22 mouse cellular contexts compared by ENCODE assay signal in genomic region chr3:89292303-89292702, GRCm38 (mm10). TPM values are rescaled to one million over a fixed set of nuclear protein-coding genes. Genes with fewer than 3 reads are reported as not detected.
DNase-seq lines count a peak whose midpoint lies in the region; ATAC-seq and TF ChIP-seq lines count a peak whose summit lies in the region.
"Had no signal": no experiment of that assay in that cellular context is flagged by ENCODE, and none has a peak within 500 bp of the region (broad histone marks: within the 10 kb centered on the region; RNA-seq: fewer than 3 reads in every experiment).

No protein-coding gene starts in this region.

- DNase-seq in liver, adult 2 months (ENCODE audit: extremely low read depth, low read depth, low spot score) = no peak
- DNase-seq in liver = no peak
- DNase-seq in MEL (ENCODE audit: low read depth, low spot score) = no peak
- DNase-seq in thymus, postnatal 14 days = peak; percentile 58
- DNase-seq in layer of hippocampus, postnatal 36 days = no peak
- DNase-seq in hindbrain, postnatal 0 days (ENCODE audit: low spot score) = no peak
- DNase-seq: adrenal gland, adult 8-10 months; adrenal gland, postnatal 36 days; cerebellum, adult 2 months; cerebellum, postnatal 10 days; gastrocnemius, adult 2 months; gastrocnemius, postnatal 25 days; heart, postnatal 10 days; heart, postnatal 4 days had no signal

- TF ChIP-seq CTCF in liver, adult 2 months (IDR thresholded peaks at IDR 0.05; ENCODE audit: low read depth, low read length) = no peak
- no peak for TF ChIP-seq CTCF in MEL (IDR thresholded peaks at IDR 0.05 in 2 of 3, conservative IDR thresholded peaks at IDR 0.05 in 1 of 3; ENCODE audit: control insufficient read depth in 1 of 3, insufficient read depth in 1 of 3, low read depth in 2 of 3, low read length in 3 of 3, poor library complexity in 1 of 3, severe bottlenecking in 1 of 3)
- no peak for TF ChIP-seq CTCF in hindbrain, postnatal 0 days (IDR thresholded peaks at IDR 0.05; ENCODE audit: low read depth)

- peak overlapping the region; percentile 96 for H3K27ac ChIP-seq in liver, adult 2 months (replicated peaks; ENCODE audit: insufficient read depth, low read depth, low read length)
- no peak overlapping the region for H3K27ac ChIP-seq in MEL (ENCODE audit: control insufficient read depth, low read depth, low read length)
- no peak overlapping the region; the same call in 1 of the 2 replicates for H3K27ac ChIP-seq in limb, embryonic 13.5 days
- no peak overlapping the region for H3K27ac ChIP-seq in hindbrain, postnatal 0 days
- H3K27ac ChIP-seq: embryonic facial prominence, embryonic 15.5 days; forebrain, embryonic 10.5 days; gastrocnemius, adult 2 months; heart, embryonic 13.5 days; hindbrain, embryonic 14.5 days had no signal

- H3K9me3 ChIP-seq in MEL (replicated peaks; ENCODE audit: insufficient read depth, low read length) = no peaks in the 10 kb centered on the region
- H3K9me3 ChIP-seq in limb, embryonic 13.5 days = no peaks in the 10 kb centered on the region
- H3K9me3 ChIP-seq in hindbrain, postnatal 0 days (ENCODE audit: low read length) = no peaks in the 10 kb centered on the region
- H3K9me3 ChIP-seq: embryonic facial prominence, embryonic 15.5 days; forebrain, embryonic 10.5 days; heart, embryonic 13.5 days had no signal

- H3K4me1 ChIP-seq in liver, adult 2 months (ENCODE audit: control insufficient read depth, insufficient read depth, low read length) = peaks cover 45% of the 10 kb centered on the region
- peaks cover 8 to 18% of the 10 kb centered on the region in 2 experiments for H3K4me1 ChIP-seq in MEL (ENCODE audit: control insufficient read depth in 1 of 2, insufficient read depth in 2 of 2, low read length in 2 of 2)
- peaks cover 34% of the 10 kb centered on the region for H3K4me1 ChIP-seq in limb, embryonic 13.5 days
- no peaks in the 10 kb centered on the region for H3K4me1 ChIP-seq in hindbrain, postnatal 0 days (ENCODE audit: insufficient read depth, low read length)

- TF ChIP-seq POLR2A in liver, adult 2 months (IDR thresholded peaks at IDR 0.05; ENCODE audit: extremely low read depth, insufficient read depth, low read length) = no peak
- no peak for TF ChIP-seq POLR2A in MEL (IDR thresholded peaks at IDR 0.05; ENCODE audit: control insufficient read depth in 1 of 2, insufficient read depth in 1 of 2, low read depth in 1 of 2, low read length in 2 of 2, poor library complexity in 1 of 2)

- H3K4me3 ChIP-seq in liver, adult 2 months (ENCODE audit: insufficient read depth, low read depth, low read length) = no peak overlapping the region
- H3K4me3 ChIP-seq in MEL (ENCODE audit: control insufficient read depth in 1 of 2, insufficient read depth in 1 of 2, low read depth in 2 of 2, low read length in 2 of 2) = peak overlapping the region; percentile 14 to 42; a peak in 2 of 4 replicates
- no peak overlapping the region for H3K4me3 ChIP-seq in limb, embryonic 13.5 days
- H3K4me3 ChIP-seq in hindbrain, postnatal 0 days (ENCODE audit: low read length) = no peak overlapping the region
- H3K4me3 ChIP-seq: embryonic facial prominence, embryonic 15.5 days; erythroblast, embryonic 14.5 days; forebrain, embryonic 10.5 days; gastrocnemius, adult 2 months; heart, embryonic 13.5 days had no signal

- no peak overlapping the region for H3K9ac ChIP-seq in liver, adult 2 months (ENCODE audit: low read depth, low read length)
- peak overlapping the region; percentile 16 for H3K9ac ChIP-seq in MEL (ENCODE audit: control insufficient read depth, low read depth, low read length, poor library complexity, severe bottlenecking)
- H3K9ac ChIP-seq in limb, embryonic 13.5 days = no peak overlapping the region
- H3K9ac ChIP-seq in hindbrain, postnatal 0 days (replicated peaks; ENCODE audit: low read length) = no peak overlapping the region
- H3K9ac ChIP-seq: embryonic facial prominence, embryonic 15.5 days; heart, embryonic 13.5 days; hindbrain, embryonic 14.5 days had no signal

- H3K79me2 ChIP-seq in liver, adult 2 months (ENCODE audit: control insufficient read depth, insufficient read depth, low read length) = no peaks in the 10 kb centered on the region
- no peaks in the 10 kb centered on the region for H3K79me2 ChIP-seq in MEL (ENCODE audit: control insufficient read depth, insufficient read depth, low read length, poor library complexity)

- no peak overlapping the region for H3K4me2 ChIP-seq in limb, embryonic 13.5 days (replicated peaks)
- no peak overlapping the region for H3K4me2 ChIP-seq in hindbrain, postnatal 0 days (ENCODE audit: low read depth, low read length)
- H3K4me2 ChIP-seq: embryonic facial prominence, embryonic 15.5 days; heart, embryonic 13.5 days; hindbrain, embryonic 14.5 days had no signal

- no peaks in the 10 kb centered on the region for H3K36me3 ChIP-seq in liver, adult 2 months (ENCODE audit: control insufficient read depth, insufficient read depth, low read length)
- H3K36me3 ChIP-seq in MEL (ENCODE audit: control insufficient read depth in 1 of 2, insufficient read depth in 2 of 2, low read length in 2 of 2) = peaks cover 0 to 8% of the 10 kb centered on the region in 2 experiments; a peak in 2 of 4 replicates
- no peaks in the 10 kb centered on the region for H3K36me3 ChIP-seq in limb, embryonic 13.5 days
- no peaks in the 10 kb centered on the region for H3K36me3 ChIP-seq in hindbrain, postnatal 0 days (ENCODE audit: insufficient read depth, low read length)
- H3K36me3 ChIP-seq: embryonic facial prominence, embryonic 15.5 days; forebrain, embryonic 10.5 days; heart, embryonic 13.5 days had no signal

- no peak for TF ChIP-seq RAD21 in MEL (IDR thresholded peaks at IDR 0.05; ENCODE audit: low read depth, low read length)

- 92% methylated on average over 5 of the region's 5 CpGs for WGBS in liver, adult 2 months
- 49% methylated on average over 5 of the region's 5 CpGs for WGBS in limb, embryonic 13.5 days
- WGBS in hindbrain, postnatal 0 days = 70% methylated on average over 5 of the region's 5 CpGs

- 0 out of 2 replicates have a peak, but pooled peaks have one; percentile 37 for ATAC-seq in limb, embryonic 13.5 days (ENCODE audit: low FRiP score, low read depth)
- ATAC-seq in hindbrain, postnatal 0 days = no peak
- ATAC-seq: forebrain, embryonic 14.5 days had no signal

- no peaks in the 10 kb centered on the region for H3K27me3 ChIP-seq in liver, adult 2 months (ENCODE audit: control insufficient read depth, insufficient read depth, low read length)
- H3K27me3 ChIP-seq in MEL (ENCODE audit: control insufficient read depth in 1 of 2, insufficient read depth in 2 of 2, low read length in 2 of 2) = peaks cover 0 to 2% of the 10 kb centered on the region in 2 experiments; a peak in 2 of 4 replicates
- H3K27me3 ChIP-seq in limb, embryonic 13.5 days = no peaks in the 10 kb centered on the region
- H3K27me3 ChIP-seq in hindbrain, postnatal 0 days (ENCODE audit: insufficient read depth, low read length) = no peaks in the 10 kb centered on the region
- H3K27me3 ChIP-seq: embryonic facial prominence, embryonic 15.5 days; heart, embryonic 13.5 days had no signal

- TF ChIP-seq EP300 in MEL (IDR thresholded peaks at IDR 0.05; ENCODE audit: low read depth in 1 of 2, low read length in 2 of 2) = no peak

RNA-seq across cellular contexts. Expression of gene Efna1, which starts 11.4 kb away (rescaled TPM):
- 22.1 and 35.2 TPM in 2 replicates for total RNA-seq in liver, adult 2 months (2014; rRNA removed)
- polyA plus RNA-seq in liver, adult 2 months (2012; rRNA removed) = 73.1 and 73.4 TPM in 2 replicates
- total RNA-seq in MEL (2012; rRNA removed) = not detected in 2 replicates
- polyA plus RNA-seq in MEL (2012; ENCODE audit: insufficient read depth in 1 of 2, insufficient read length in 2 of 2, low read depth in 1 of 2, low replicate concordance in 2 of 2, missing spikeins in 1 of 2) = not detected
- 44.0 and 46.2 TPM in 2 replicates for polyA plus RNA-seq in limb, embryonic 13.5 days (2015; fragmentation: Nextera tagmentation; extraction: Ambion mirVana)
- total RNA-seq in layer of hippocampus, postnatal 36 days (2021) = 1 to 10 TPM; 8.8 to 9.9 TPM
- 3.9 and 5.9 TPM in 2 replicates for total RNA-seq in hindbrain, postnatal 0 days (2014; rRNA removed)
- polyA plus RNA-seq in hindbrain, postnatal 0 days (2015; fragmentation: Nextera tagmentation; extraction: Ambion mirVana) = 7.4 and 10.9 TPM in 2 replicates
- total RNA-seq: granulocyte monocyte progenitor cell, adult 5-6 weeks had no signal

RNA-seq across cellular contexts. Expression of gene Slc50a1, which starts 21.9 kb away (rescaled TPM):
- 6.4 and 7.0 TPM in 2 replicates for total RNA-seq in liver, adult 2 months (2014; rRNA removed)
- 36.3 and 41.2 TPM in 2 replicates for polyA plus RNA-seq in liver, adult 2 months (2012; rRNA removed)
- total RNA-seq in MEL (2012; rRNA removed) = 17.2 and 22.5 TPM in 2 replicates
- 10 to 100 TPM in 1 of 2 experiments, not detected in 1; 45.9 TPM for polyA plus RNA-seq in MEL (2012; ENCODE audit: insufficient read depth in 1 of 2, insufficient read length in 2 of 2, low read depth in 1 of 2, low replicate concordance in 2 of 2, missing spikeins in 1 of 2)
- polyA plus RNA-seq in limb, embryonic 13.5 days (2015; fragmentation: Nextera tagmentation; extraction: Ambion mirVana) = 85.5 and 88.8 TPM in 2 replicates
- 10 to 100 TPM; 44.0 to 47.1 TPM for total RNA-seq in layer of hippocampus, postnatal 36 days (2021)
- 30.1 and 30.8 TPM in 2 replicates for total RNA-seq in hindbrain, postnatal 0 days (2014; rRNA removed)
- polyA plus RNA-seq in hindbrain, postnatal 0 days (2015; fragmentation: Nextera tagmentation; extraction: Ambion mirVana) = 47.2 and 49.1 TPM in 2 replicates

RNA-seq across cellular contexts. Expression of gene Efna3, which starts 30.5 kb away (rescaled TPM):
- not detected in 2 replicates for total RNA-seq in liver, adult 2 months (2014; rRNA removed)
- polyA plus RNA-seq in liver, adult 2 months (2012; rRNA removed) = not detected in 2 replicates
- 0.54 and 0.78 TPM in 2 replicates for total RNA-seq in MEL (2012; rRNA removed)
- 1 to 10 TPM in 1 of 2 experiments, not detected in 1; 1.2 TPM for polyA plus RNA-seq in MEL (2012; ENCODE audit: insufficient read depth in 1 of 2, insufficient read length in 2 of 2, low read depth in 1 of 2, low replicate concordance in 2 of 2, missing spikeins in 1 of 2)
- polyA plus RNA-seq in limb, embryonic 13.5 days (2015; fragmentation: Nextera tagmentation; extraction: Ambion mirVana) = 27.4 and 30.6 TPM in 2 replicates
- total RNA-seq in layer of hippocampus, postnatal 36 days (2021) = 10 to 100 TPM; 67.0 to 69.9 TPM
- 107 and 171 TPM in 2 replicates for total RNA-seq in hindbrain, postnatal 0 days (2014; rRNA removed)
- polyA plus RNA-seq in hindbrain, postnatal 0 days (2015; fragmentation: Nextera tagmentation; extraction: Ambion mirVana) = 57.0 and 61.4 TPM in 2 replicates
- total RNA-seq: gastrocnemius, adult 2 months; gastrocnemius, postnatal 25 days; granulocyte monocyte progenitor cell, adult 5-6 weeks had no signal
- polyA plus RNA-seq: erythroblast, embryonic 14.5 days had no signal

RNA-seq across cellular contexts. Expression of gene Dpm3, which starts 33.1 kb away (rescaled TPM):
- total RNA-seq in liver, adult 2 months (2014; rRNA removed) = 102 and 131 TPM in 2 replicates
- 243 and 245 TPM in 2 replicates for polyA plus RNA-seq in liver, adult 2 months (2012; rRNA removed)
- total RNA-seq in MEL (2012; rRNA removed) = 246 and 271 TPM in 2 replicates
- polyA plus RNA-seq in MEL (2012; ENCODE audit: insufficient read depth in 1 of 2, insufficient read length in 2 of 2, low read depth in 1 of 2, low replicate concordance in 2 of 2, missing spikeins in 1 of 2) = 100 to 1,000 TPM in 1 of 2 experiments, not detected in 1; 237 TPM
- polyA plus RNA-seq in limb, embryonic 13.5 days (2015; fragmentation: Nextera tagmentation; extraction: Ambion mirVana) = 120 and 126 TPM in 2 replicates
- 10 to 100 TPM; 50.4 to 65.2 TPM for total RNA-seq in layer of hippocampus, postnatal 36 days (2021)
- total RNA-seq in hindbrain, postnatal 0 days (2014; rRNA removed) = 295 and 347 TPM in 2 replicates
- 95.5 and 97.8 TPM in 2 replicates for polyA plus RNA-seq in hindbrain, postnatal 0 days (2015; fragmentation: Nextera tagmentation; extraction: Ambion mirVana)

RNA-seq across cellular contexts. Expression of gene Efna4, which starts 45.5 kb away (rescaled TPM):
- total RNA-seq in liver, adult 2 months (2014; rRNA removed) = not detected in 2 replicates
- 0.06 and 0.27 TPM in 2 replicates for polyA plus RNA-seq in liver, adult 2 months (2012; rRNA removed)
- 1.4 and 1.9 TPM in 2 replicates for total RNA-seq in MEL (2012; rRNA removed)
- 1 to 10 TPM in 1 of 2 experiments, not detected in 1; 4.5 TPM for polyA plus RNA-seq in MEL (2012; ENCODE audit: insufficient read depth in 1 of 2, insufficient read length in 2 of 2, low read depth in 1 of 2, low replicate concordance in 2 of 2, missing spikeins in 1 of 2)
- polyA plus RNA-seq in limb, embryonic 13.5 days (2015; fragmentation: Nextera tagmentation; extraction: Ambion mirVana) = 49.0 and 51.6 TPM in 2 replicates
- total RNA-seq in layer of hippocampus, postnatal 36 days (2021) = under 1 TPM; 0.56 to 0.62 TPM
- 7.6 and 9.6 TPM in 2 replicates for total RNA-seq in hindbrain, postnatal 0 days (2014; rRNA removed)
- 3.5 and 4.2 TPM in 2 replicates for polyA plus RNA-seq in hindbrain, postnatal 0 days (2015; fragmentation: Nextera tagmentation; extraction: Ambion mirVana)
- polyA plus RNA-seq: erythroblast, embryonic 14.5 days had no signal

Comparison
In these comparisons a context has a peak if more than half of its experiments do, and no peak if none do; other contexts are left out.
1. H3K4me3 ChIP-seq: peak in MEL (2 of 2); none in liver, adult 2 months (single experiment), limb, embryonic 13.5 days (single experiment) and hindbrain, postnatal 0 days (single experiment).
2. RNA of gene Efna3, which starts 30.5 kb away (total RNA-seq): 107 to 171 TPM in hindbrain, postnatal 0 days and 67.0 to 69.9 TPM in layer of hippocampus, postnatal 36 days; 0.54 to 0.78 TPM in MEL and not detected in liver, adult 2 months; every median in the first group is over 10 times any median in the second.